Mouse (Mus musculus): Measurements from ENCODE around the gene Ucp1.
"Not testable (repeated sequence)": the region's sequence is repeated elsewhere in the genome, so short reads cannot be mapped to it uniquely, and the experiment has no call there.

The Ucp1 gene

GRCm38 (mm10) chr8:83290176-83290575 lies at the start of gene Ucp1:
TSS of gene Ucp1 (plus strand) at chr8:83290352.
- no peak for DNase-seq (ENCODE audit: low spot score in 2 of 2)

GRCm38 (mm10) chr8:83244151-83244550 lies 46.0 kb upstream of the Ucp1 start:
- peak in 1 of 2 experiments; percentile 18 for DNase-seq (ENCODE audit: low spot score in 2 of 2)

- no peak for DNase-seq (ENCODE audit: low spot score in 2 of 2)
Observed at GRCm38 (mm10) chr8:83250858-83251257, 39.3 kb upstream of the Ucp1 start.

- no peak for DNase-seq (ENCODE audit: low spot score in 2 of 2)
Observed at GRCm38 (mm10) chr8:83251362-83252246, 38.5 kb upstream of the Ucp1 start.

GRCm38 (mm10) chr8:83252791-83253190 lies 37.4 kb upstream of the Ucp1 start:
- no peak for DNase-seq (ENCODE audit: low spot score in 2 of 2)

- no peak for DNase-seq (ENCODE audit: low spot score in 2 of 2)
Observed at GRCm38 (mm10) chr8:83257631-83258030, 32.5 kb upstream of the Ucp1 start.

- peak in 1 of 2 experiments; percentile 46 for DNase-seq (ENCODE audit: low spot score in 2 of 2)
Observed at GRCm38 (mm10) chr8:83260418-83261215, 29.5 kb upstream of the Ucp1 start.

GRCm38 (mm10) chr8:83271172-83271571 lies 19.0 kb upstream of the Ucp1 start:
- no peak for DNase-seq (ENCODE audit: low spot score in 2 of 2)

GRCm38 (mm10) chr8:83272464-83272863 lies 17.7 kb upstream of the Ucp1 start:
- DNase-seq (ENCODE audit: low spot score in 2 of 2), result no peak

- DNase-seq (ENCODE audit: low spot score in 2 of 2), result no peak
Observed at GRCm38 (mm10) chr8:83274470-83274869, 15.7 kb upstream of the Ucp1 start.

- no peak for DNase-seq (ENCODE audit: low spot score in 2 of 2)
Observed at GRCm38 (mm10) chr8:83278431-83278830, 11.7 kb upstream of the Ucp1 start.

- no peak for DNase-seq (ENCODE audit: low spot score in 2 of 2)
Observed at GRCm38 (mm10) chr8:83285391-83285790, 4.8 kb upstream of the Ucp1 start.

GRCm38 (mm10) chr8:83297375-83297774 lies 7.2 kb downstream of the Ucp1 start:
- no peak for DNase-seq (ENCODE audit: low spot score in 2 of 2)

GRCm38 (mm10) chr8:83300135-83300534 lies 10.0 kb downstream of the Ucp1 start:
- DNase-seq (ENCODE audit: low spot score in 2 of 2), result no peak

GRCm38 (mm10) chr8:83304946-83305345 lies 14.8 kb downstream of the Ucp1 start:
- DNase-seq (ENCODE audit: low spot score in 2 of 2), result no peak

- no peak for DNase-seq (ENCODE audit: low spot score in 2 of 2)
Observed at GRCm38 (mm10) chr8:83309836-83310235, 19.7 kb downstream of the Ucp1 start.

GRCm38 (mm10) chr8:83315084-83315483 lies 24.9 kb downstream of the Ucp1 start:
- DNase-seq (ENCODE audit: low spot score in 2 of 2), result not testable (repeated sequence)

- DNase-seq (ENCODE audit: low spot score in 2 of 2), result no peak
Observed at GRCm38 (mm10) chr8:83315691-83316090, 25.5 kb downstream of the Ucp1 start.

- no peak for DNase-seq (ENCODE audit: low spot score in 2 of 2)
Observed at GRCm38 (mm10) chr8:83320543-83320942, 30.4 kb downstream of the Ucp1 start.

GRCm38 (mm10) chr8:83322374-83322773 lies 32.2 kb downstream of the Ucp1 start:
- no peak for DNase-seq (ENCODE audit: low spot score in 2 of 2)

- DNase-seq (ENCODE audit: low spot score in 2 of 2), result no peak
Observed at GRCm38 (mm10) chr8:83323056-83323455, 32.9 kb downstream of the Ucp1 start.

- no peak for DNase-seq (ENCODE audit: low spot score in 2 of 2)
Observed at GRCm38 (mm10) chr8:83327889-83328288, 37.7 kb downstream of the Ucp1 start.

- DNase-seq (ENCODE audit: low spot score in 2 of 2), result no peak
Observed at GRCm38 (mm10) chr8:83331567-83331898, 41.4 kb downstream of the Ucp1 start.

All from frontal cortex, postnatal 25 days (tissue).